Mouse (Mus musculus): Measurements from ENCODE around the gene Rai1. TPM values are rescaled to one million over a fixed set of nuclear protein-coding genes. Genes with fewer than 3 reads are reported as not detected.

The Rai1 gene
- polyA plus RNA-seq, 1 experiment from 2014 or later, result 35.6 TPM

- H3K4me1 ChIP-seq, result peaks cover 18% of the 10 kb centered on the region
- H3K9me3 ChIP-seq, result no peaks in the 10 kb centered on the region
- H3K4me3 ChIP-seq, result no peak overlapping the region
- no peak for ATAC-seq (ENCODE audit: insufficient number of reproducible peaks, insufficient read depth, low FRiP score, low TSS enrichment)
- no peaks in the 10 kb centered on the region for H3K27me3 ChIP-seq
- 39% methylated on average over 5 of the region's 5 CpGs for WGBS
- no peak overlapping the region for H3K4me2 ChIP-seq (replicated peaks)
- peak overlapping the region; percentile 36; the same call in 1 of the 2 replicates for H3K27ac ChIP-seq
- H3K9ac ChIP-seq, result no peak overlapping the region
- peaks cover 4% of the 10 kb centered on the region; the same call in 1 of the 2 replicates for H3K36me3 ChIP-seq
Observed at GRCm38 (mm10) chr11:60247753-60248550, 143.1 kb downstream of the Rai1 start.

Small RNA genes within 50 kb of the gene (microRNA-seq; reads per million reads assigned to microRNA genes)
- gene Mir6921 (0.91 reads per million), gene Mir6922 (0.54 reads per million)

Other genes starting within 250 kb of the Rai1 start
- 36.7 and 38.9 TPM in 2 replicates for gene Med9, start 156.8 kb upstream of the Rai1 start, polyA plus RNA-seq (2016; fragmentation: Nextera tagmentation; extraction: Ambion mirVana)
- gene Rasd1, start 140.1 kb upstream of the Rai1 start, polyA plus RNA-seq (2016; fragmentation: Nextera tagmentation; extraction: Ambion mirVana), result 2.6 and 3.2 TPM in 2 replicates
- gene Pemt, start 58.5 kb upstream of the Rai1 start, polyA plus RNA-seq (2016; fragmentation: Nextera tagmentation; extraction: Ambion mirVana), result 4.0 and 4.8 TPM in 2 replicates
- gene Srebf1, start 117.6 kb downstream of the Rai1 start, polyA plus RNA-seq (2016; fragmentation: Nextera tagmentation; extraction: Ambion mirVana), result 54.8 and 56.6 TPM in 2 replicates
- gene Tom1l2, start 247.9 kb downstream of the Rai1 start, polyA plus RNA-seq (2016; fragmentation: Nextera tagmentation; extraction: Ambion mirVana), result 28.4 and 28.7 TPM in 2 replicates
- 2.0 and 2.3 TPM in 2 replicates for gene Drc3, start 248.3 kb downstream of the Rai1 start, polyA plus RNA-seq (2016; fragmentation: Nextera tagmentation; extraction: Ambion mirVana)

Measured in embryonic facial prominence, embryonic 12.5 days (tissue).